13 mouse cellular contexts compared by ENCODE assay signal in the genomic region with DNA sequence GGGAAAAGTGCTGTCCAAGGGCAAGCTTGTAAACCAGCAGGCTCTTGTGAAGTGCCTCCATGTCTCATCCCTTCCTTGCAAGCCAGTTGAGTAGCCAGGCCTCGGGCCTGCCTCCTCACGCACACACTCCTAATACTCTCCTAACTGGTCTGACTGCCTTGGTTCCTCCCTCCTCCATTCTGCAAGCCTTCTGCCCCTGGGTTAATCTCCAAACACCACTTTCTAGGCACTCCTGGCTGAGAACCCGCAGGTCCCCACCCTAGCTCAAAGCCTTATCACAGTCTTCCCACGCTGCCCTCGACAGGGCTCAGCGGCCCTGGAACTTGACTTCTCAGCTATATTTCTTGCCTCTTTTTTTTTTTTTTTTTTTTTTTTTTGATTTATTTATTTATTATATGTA. TPM values are rescaled to one million over a fixed set of nuclear protein-coding genes. Genes with fewer than 3 reads are reported as not detected.
DNase-seq lines count a peak whose midpoint lies in the region; ATAC-seq and TF ChIP-seq lines count a peak whose summit lies in the region.
"Had no signal": no experiment of that assay in that cellular context is flagged by ENCODE, and none has a peak within 500 bp of the region (broad histone marks: within the 10 kb centered on the region; RNA-seq: fewer than 3 reads in every experiment).

No protein-coding gene starts in this region.

- no peaks in the 10 kb centered on the region for H3K4me1 ChIP-seq in midbrain, embryonic 12.5 days
- H3K4me1 ChIP-seq in midbrain, embryonic 15.5 days = no peaks in the 10 kb centered on the region
- H3K4me1 ChIP-seq in embryonic facial prominence, embryonic 14.5 days (ENCODE audit: control insufficient read depth, insufficient read depth, low read length) = no peaks in the 10 kb centered on the region
- H3K4me1 ChIP-seq in liver, postnatal 0 days (ENCODE audit: insufficient read depth) = peaks cover 9% of the 10 kb centered on the region
- H3K4me1 ChIP-seq in stomach, embryonic 15.5 days = peaks cover 4% of the 10 kb centered on the region; the same call in 1 of the 2 replicates
- H3K4me1 ChIP-seq in forebrain, embryonic 13.5 days = no peaks in the 10 kb centered on the region
- H3K4me1 ChIP-seq: limb, embryonic 13.5 days had no signal

- no peak overlapping the region for H3K4me2 ChIP-seq in midbrain, embryonic 12.5 days (replicated peaks)
- H3K4me2 ChIP-seq in midbrain, embryonic 15.5 days = no peak overlapping the region
- H3K4me2 ChIP-seq in embryonic facial prominence, embryonic 14.5 days (ENCODE audit: low read depth, low read length) = no peak overlapping the region
- no peak overlapping the region for H3K4me2 ChIP-seq in liver, postnatal 0 days (ENCODE audit: low read depth, low read length)
- no peak overlapping the region for H3K4me2 ChIP-seq in stomach, embryonic 15.5 days
- H3K4me2 ChIP-seq in forebrain, embryonic 13.5 days = no peak overlapping the region
- H3K4me2 ChIP-seq: limb, embryonic 13.5 days had no signal

- ATAC-seq in midbrain, embryonic 12.5 days (ENCODE audit: low FRiP score, low read depth) = no peak
- no peak for ATAC-seq in midbrain, embryonic 15.5 days (replicated peaks)
- ATAC-seq in embryonic facial prominence, embryonic 14.5 days (ENCODE audit: low read depth) = no peak
- peak; percentile 82 for ATAC-seq in liver, postnatal 0 days
- ATAC-seq in stomach, embryonic 15.5 days (ENCODE audit: insufficient read depth, low FRiP score, low read depth) = peak; percentile 74
- ATAC-seq in forebrain, embryonic 13.5 days = no peak

- H3K27me3 ChIP-seq in midbrain, embryonic 12.5 days = no peaks in the 10 kb centered on the region
- no peaks in the 10 kb centered on the region for H3K27me3 ChIP-seq in midbrain, embryonic 15.5 days (replicated peaks)
- no peaks in the 10 kb centered on the region for H3K27me3 ChIP-seq in embryonic facial prominence, embryonic 14.5 days (replicated peaks; ENCODE audit: control insufficient read depth, insufficient read depth, low read length)
- H3K27me3 ChIP-seq in liver, postnatal 0 days (ENCODE audit: insufficient read depth, low read length) = no peaks in the 10 kb centered on the region
- H3K27me3 ChIP-seq in stomach, embryonic 15.5 days (replicated peaks) = no peaks in the 10 kb centered on the region
- H3K27me3 ChIP-seq in forebrain, embryonic 13.5 days = no peaks in the 10 kb centered on the region
- H3K27me3 ChIP-seq: limb, embryonic 13.5 days had no signal

- TF ChIP-seq EP300 in liver, postnatal 0 days (IDR thresholded peaks at IDR 0.05; ENCODE audit: low read depth) = no peak; the same call in 1 of the 2 replicates

- no peak overlapping the region for H3K9ac ChIP-seq in midbrain, embryonic 12.5 days (replicated peaks)
- H3K9ac ChIP-seq in midbrain, embryonic 15.5 days = no peak overlapping the region
- no peak overlapping the region for H3K9ac ChIP-seq in embryonic facial prominence, embryonic 14.5 days (ENCODE audit: low read depth, low read length)
- no peak overlapping the region for H3K9ac ChIP-seq in liver, postnatal 0 days (replicated peaks)
- H3K9ac ChIP-seq in stomach, embryonic 15.5 days = no peak overlapping the region
- H3K9ac ChIP-seq in forebrain, embryonic 13.5 days = no peak overlapping the region
- H3K9ac ChIP-seq: limb, embryonic 13.5 days had no signal

- 0 out of 2 replicates have a peak overlapping the region, but pooled peaks have one; percentile 7 for H3K27ac ChIP-seq in midbrain, embryonic 12.5 days (replicated peaks)
- no peak overlapping the region for H3K27ac ChIP-seq in midbrain, embryonic 15.5 days
- no peak overlapping the region for H3K27ac ChIP-seq in embryonic facial prominence, embryonic 14.5 days (replicated peaks; ENCODE audit: low read depth, low read length)
- H3K27ac ChIP-seq in liver, postnatal 0 days (ENCODE audit: low read depth) = peak overlapping the region; percentile 64; the same call in 1 of the 2 replicates
- H3K27ac ChIP-seq in stomach, embryonic 15.5 days = peak overlapping the region; percentile 68
- no peak overlapping the region; the same call in 1 of the 2 replicates for H3K27ac ChIP-seq in forebrain, embryonic 13.5 days
- H3K27ac ChIP-seq: limb, embryonic 13.5 days had no signal

- H3K9me3 ChIP-seq in midbrain, embryonic 12.5 days = no peaks in the 10 kb centered on the region
- H3K9me3 ChIP-seq in midbrain, embryonic 15.5 days = no peaks in the 10 kb centered on the region
- no peaks in the 10 kb centered on the region for H3K9me3 ChIP-seq in embryonic facial prominence, embryonic 14.5 days (ENCODE audit: control insufficient read depth, low read length)
- H3K9me3 ChIP-seq in liver, postnatal 0 days (ENCODE audit: low read length) = no peaks in the 10 kb centered on the region
- H3K9me3 ChIP-seq in stomach, embryonic 15.5 days = no peaks in the 10 kb centered on the region
- no peaks in the 10 kb centered on the region for H3K9me3 ChIP-seq in forebrain, embryonic 13.5 days (replicated peaks)
- H3K9me3 ChIP-seq: limb, embryonic 13.5 days had no signal

- WGBS in midbrain, embryonic 12.5 days = 83% methylated on average over 6 of the region's 6 CpGs
- WGBS in midbrain, embryonic 15.5 days = 91% methylated on average over 6 of the region's 6 CpGs
- WGBS in embryonic facial prominence, embryonic 14.5 days = 79% methylated on average over 6 of the region's 6 CpGs
- WGBS in liver, postnatal 0 days (ENCODE audit: insufficient replicate concordance) = 45% methylated on average over 6 of the region's 6 CpGs
- WGBS in stomach, embryonic 15.5 days = 54% methylated on average over 6 of the region's 6 CpGs
- WGBS in forebrain, embryonic 13.5 days = 85% methylated on average over 6 of the region's 6 CpGs

- no peak for TF ChIP-seq CTCF in liver, postnatal 0 days (IDR thresholded peaks at IDR 0.05; ENCODE audit: low read depth)

- H3K4me3 ChIP-seq in midbrain, embryonic 12.5 days = no peak overlapping the region
- no peak overlapping the region for H3K4me3 ChIP-seq in midbrain, embryonic 15.5 days
- no peak overlapping the region for H3K4me3 ChIP-seq in embryonic facial prominence, embryonic 14.5 days (ENCODE audit: low read depth, low read length)
- H3K4me3 ChIP-seq in liver, postnatal 0 days (ENCODE audit: low read depth, low read length) = no peak overlapping the region
- no peak overlapping the region for H3K4me3 ChIP-seq in stomach, embryonic 15.5 days (replicated peaks)
- no peak overlapping the region for H3K4me3 ChIP-seq in forebrain, embryonic 13.5 days
- H3K4me3 ChIP-seq: limb, embryonic 13.5 days had no signal

- peaks cover 85% of the 10 kb centered on the region for H3K36me3 ChIP-seq in midbrain, embryonic 12.5 days
- peaks cover 70% of the 10 kb centered on the region for H3K36me3 ChIP-seq in midbrain, embryonic 15.5 days (replicated peaks)
- peaks cover 84% of the 10 kb centered on the region for H3K36me3 ChIP-seq in embryonic facial prominence, embryonic 14.5 days (ENCODE audit: control insufficient read depth, insufficient read depth, low read length)
- H3K36me3 ChIP-seq in liver, postnatal 0 days (replicated peaks; ENCODE audit: insufficient read depth, low read length) = peaks cover 35% of the 10 kb centered on the region
- peaks cover 59% of the 10 kb centered on the region for H3K36me3 ChIP-seq in stomach, embryonic 15.5 days
- peaks cover 86% of the 10 kb centered on the region for H3K36me3 ChIP-seq in forebrain, embryonic 13.5 days (ENCODE audit: poor library complexity, severe bottlenecking)

- DNase-seq in embryonic facial prominence, embryonic 14.5 days (ENCODE audit: low spot score) = peak; percentile 19
- DNase-seq in liver, postnatal 0 days = no peak
- DNase-seq in left cerebral cortex, adult 18-20 months (ENCODE audit: low spot score in 2 of 2) = no peak
- DNase-seq in thymus, postnatal 0 days (ENCODE audit: low spot score) = no peak
- DNase-seq: adrenal gland, adult 8-10 months; cerebellum, postnatal 36 days; heart, postnatal 14 days; thymus, postnatal 4 days had no signal

RNA-seq across cellular contexts. Expression of a gene that starts 36.0 kb away (rescaled TPM):
- polyA plus RNA-seq in midbrain, embryonic 12.5 days (2016; fragmentation: Nextera tagmentation; extraction: Ambion mirVana) = 55.9 and 58.2 TPM in 2 replicates
- polyA plus RNA-seq in midbrain, embryonic 15.5 days (2015; fragmentation: Nextera tagmentation; extraction: Ambion mirVana) = 93.7 and 114 TPM in 2 replicates
- polyA plus RNA-seq in embryonic facial prominence, embryonic 14.5 days (2014; fragmentation: Nextera tagmentation; extraction: Ambion mirVana) = 5.2 and 6.1 TPM in 2 replicates
- polyA plus RNA-seq in liver, postnatal 0 days (2015; fragmentation: Nextera tagmentation; extraction: Ambion mirVana) = not detected in 2 replicates
- 5.0 and 5.4 TPM in 2 replicates for polyA plus RNA-seq in stomach, embryonic 15.5 days (2015; fragmentation: Nextera tagmentation; extraction: Ambion mirVana)
- 1 to 10 TPM; 7.6 to 8.3 TPM for total RNA-seq in left cerebral cortex, adult 18-20 months (2021)
- polyA plus RNA-seq in thymus, postnatal 0 days (2015; fragmentation: Nextera tagmentation; extraction: Ambion mirVana) = 0.19 and 0.23 TPM in 2 replicates
- polyA plus RNA-seq in forebrain, embryonic 13.5 days (2015; fragmentation: Nextera tagmentation; extraction: Ambion mirVana) = 36.8 and 50.7 TPM in 2 replicates

RNA-seq across cellular contexts. Expression of a gene that starts 48.1 kb away (rescaled TPM):
- 75.1 and 77.8 TPM in 2 replicates for polyA plus RNA-seq in midbrain, embryonic 12.5 days (2016; fragmentation: Nextera tagmentation; extraction: Ambion mirVana)
- 49.4 and 50.7 TPM in 2 replicates for polyA plus RNA-seq in midbrain, embryonic 15.5 days (2015; fragmentation: Nextera tagmentation; extraction: Ambion mirVana)
- polyA plus RNA-seq in embryonic facial prominence, embryonic 14.5 days (2014; fragmentation: Nextera tagmentation; extraction: Ambion mirVana) = 80.0 and 89.4 TPM in 2 replicates
- 62.6 and 75.0 TPM in 2 replicates for polyA plus RNA-seq in liver, postnatal 0 days (2015; fragmentation: Nextera tagmentation; extraction: Ambion mirVana)
- polyA plus RNA-seq in stomach, embryonic 15.5 days (2015; fragmentation: Nextera tagmentation; extraction: Ambion mirVana) = 142 and 144 TPM in 2 replicates
- total RNA-seq in left cerebral cortex, adult 18-20 months (2021) = 10 to 100 TPM; 23.4 to 27.0 TPM
- 102 and 118 TPM in 2 replicates for polyA plus RNA-seq in thymus, postnatal 0 days (2015; fragmentation: Nextera tagmentation; extraction: Ambion mirVana)
- polyA plus RNA-seq in forebrain, embryonic 13.5 days (2015; fragmentation: Nextera tagmentation; extraction: Ambion mirVana) = 89.6 and 91.5 TPM in 2 replicates

RNA-seq across cellular contexts. Expression of a gene that starts 50.6 kb away (rescaled TPM):
- polyA plus RNA-seq in midbrain, embryonic 12.5 days (2016; fragmentation: Nextera tagmentation; extraction: Ambion mirVana) = 94.0 and 98.1 TPM in 2 replicates
- polyA plus RNA-seq in midbrain, embryonic 15.5 days (2015; fragmentation: Nextera tagmentation; extraction: Ambion mirVana) = 117 and 119 TPM in 2 replicates
- 137 and 145 TPM in 2 replicates for polyA plus RNA-seq in embryonic facial prominence, embryonic 14.5 days (2014; fragmentation: Nextera tagmentation; extraction: Ambion mirVana)
- 44.7 and 49.2 TPM in 2 replicates for polyA plus RNA-seq in liver, postnatal 0 days (2015; fragmentation: Nextera tagmentation; extraction: Ambion mirVana)
- polyA plus RNA-seq in stomach, embryonic 15.5 days (2015; fragmentation: Nextera tagmentation; extraction: Ambion mirVana) = 77.0 and 87.0 TPM in 2 replicates
- 100 to 1,000 TPM; 264 to 276 TPM for total RNA-seq in left cerebral cortex, adult 18-20 months (2021)
- 8.0 and 8.6 TPM in 2 replicates for polyA plus RNA-seq in thymus, postnatal 0 days (2015; fragmentation: Nextera tagmentation; extraction: Ambion mirVana)
- 65.1 and 74.7 TPM in 2 replicates for polyA plus RNA-seq in forebrain, embryonic 13.5 days (2015; fragmentation: Nextera tagmentation; extraction: Ambion mirVana)

RNA-seq across cellular contexts. Expression of a gene that starts 55.6 kb away (rescaled TPM):
- polyA plus RNA-seq in midbrain, embryonic 12.5 days (2016; fragmentation: Nextera tagmentation; extraction: Ambion mirVana) = 7.0 and 7.6 TPM in 2 replicates
- polyA plus RNA-seq in midbrain, embryonic 15.5 days (2015; fragmentation: Nextera tagmentation; extraction: Ambion mirVana) = 22.1 and 23.1 TPM in 2 replicates
- 57.7 and 91.9 TPM in 2 replicates for polyA plus RNA-seq in embryonic facial prominence, embryonic 14.5 days (2014; fragmentation: Nextera tagmentation; extraction: Ambion mirVana)
- 13.1 and 23.1 TPM in 2 replicates for polyA plus RNA-seq in liver, postnatal 0 days (2015; fragmentation: Nextera tagmentation; extraction: Ambion mirVana)
- 92.8 and 117 TPM in 2 replicates for polyA plus RNA-seq in stomach, embryonic 15.5 days (2015; fragmentation: Nextera tagmentation; extraction: Ambion mirVana)
- 1 to 10 TPM; 3.5 to 5.2 TPM for total RNA-seq in left cerebral cortex, adult 18-20 months (2021)
- 10.4 and 13.2 TPM in 2 replicates for polyA plus RNA-seq in thymus, postnatal 0 days (2015; fragmentation: Nextera tagmentation; extraction: Ambion mirVana)
- polyA plus RNA-seq in forebrain, embryonic 13.5 days (2015; fragmentation: Nextera tagmentation; extraction: Ambion mirVana) = 11.9 and 12.8 TPM in 2 replicates

Comparison
In these comparisons a context has a peak if more than half of its experiments do, and no peak if none do; other contexts are left out.
1. H3K27ac ChIP-seq: peak in midbrain, embryonic 12.5 days (single experiment), liver, postnatal 0 days (single experiment) and stomach, embryonic 15.5 days (single experiment); none in midbrain, embryonic 15.5 days (single experiment), embryonic facial prominence, embryonic 14.5 days (single experiment) and forebrain, embryonic 13.5 days (single experiment).
2. ATAC-seq: peak in liver, postnatal 0 days (single experiment) and stomach, embryonic 15.5 days (single experiment); none in midbrain, embryonic 12.5 days (single experiment), midbrain, embryonic 15.5 days (single experiment), embryonic facial prominence, embryonic 14.5 days (single experiment) and forebrain, embryonic 13.5 days (single experiment).